Mouse (Mus musculus): ENCODE measurements at regions not wholly inside any gene's neighbourhood (a gene's known extent, or its start where the extent isn't known, plus 50 kb on each side); places are given as distances from the start of the nearest gene placed in this dataset.
"Not testable (repeated sequence)": the region's sequence is repeated elsewhere in the genome, so short reads cannot be mapped to it uniquely, and the experiment has no call there.

GRCm38 (mm10) chr9:85637274-85637673 lies 111.9 kb downstream of the Ibtk start:
- no peak for DNase-seq (ENCODE audit: low spot score)

GRCm38 (mm10) chr9:85636131-85636447 lies 113.0 kb downstream of the Ibtk start:
- no peak for DNase-seq (ENCODE audit: low spot score)

GRCm38 (mm10) chr9:85635438-85636130 lies 113.5 kb downstream of the Ibtk start:
- no peak for DNase-seq (ENCODE audit: low spot score)

- DNase-seq (ENCODE audit: low spot score) = not testable (repeated sequence)
Observed at GRCm38 (mm10) chr9:85634786-85635185, 114.3 kb downstream of the Ibtk start.

DNA sequence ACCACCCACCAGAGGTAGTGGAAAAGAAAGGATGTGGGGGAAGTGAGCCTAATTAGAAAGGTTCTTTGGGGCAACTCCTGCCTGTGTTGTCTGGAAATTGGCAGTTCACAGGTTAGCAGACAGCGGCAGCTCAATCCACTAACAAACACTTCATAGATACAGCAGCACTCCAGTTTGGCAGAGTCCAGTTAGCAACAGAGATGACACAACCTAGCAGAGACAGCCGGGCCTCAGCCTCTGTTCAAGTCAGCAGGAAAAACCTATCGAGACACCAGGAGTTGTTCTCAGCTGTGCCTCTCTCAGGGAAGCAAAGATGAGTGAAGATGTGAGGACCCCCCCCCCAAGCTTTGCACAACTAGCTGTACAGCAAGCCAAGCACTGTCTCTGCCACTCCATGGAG lies 131.2 kb downstream of the Ibtk start:
- DNase-seq (ENCODE audit: low spot score) = no peak

DNA sequence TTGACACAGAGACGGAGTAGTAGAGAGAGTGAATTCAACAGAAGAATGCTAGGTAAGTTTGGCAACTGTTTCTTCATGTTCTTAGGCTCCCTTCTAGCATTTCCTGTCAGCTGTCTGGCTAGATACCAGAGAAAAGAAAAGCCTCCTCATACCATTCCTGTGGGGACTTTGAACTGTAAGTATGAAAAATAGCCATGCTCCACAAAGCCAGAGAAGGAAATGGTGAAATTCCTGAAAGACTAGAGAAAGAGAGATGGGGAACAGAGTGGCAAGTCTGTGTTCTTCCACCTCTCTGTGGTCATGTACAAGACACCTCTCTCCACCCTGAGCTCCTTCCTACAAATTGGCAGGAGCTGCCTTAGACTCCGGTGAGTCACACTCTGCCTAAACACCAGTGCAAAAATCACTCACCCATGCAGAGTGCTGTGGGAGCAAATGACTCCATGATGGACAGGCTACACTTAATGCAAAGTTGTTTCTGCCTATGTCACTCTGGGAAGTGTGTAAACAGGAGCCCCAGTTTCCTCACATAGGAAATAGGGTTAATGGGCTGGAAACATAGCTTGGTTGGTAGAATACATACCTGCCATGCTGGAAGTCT lies 131.9 kb downstream of the Ibtk start:
- DNase-seq (ENCODE audit: low spot score) = no peak

DNA sequence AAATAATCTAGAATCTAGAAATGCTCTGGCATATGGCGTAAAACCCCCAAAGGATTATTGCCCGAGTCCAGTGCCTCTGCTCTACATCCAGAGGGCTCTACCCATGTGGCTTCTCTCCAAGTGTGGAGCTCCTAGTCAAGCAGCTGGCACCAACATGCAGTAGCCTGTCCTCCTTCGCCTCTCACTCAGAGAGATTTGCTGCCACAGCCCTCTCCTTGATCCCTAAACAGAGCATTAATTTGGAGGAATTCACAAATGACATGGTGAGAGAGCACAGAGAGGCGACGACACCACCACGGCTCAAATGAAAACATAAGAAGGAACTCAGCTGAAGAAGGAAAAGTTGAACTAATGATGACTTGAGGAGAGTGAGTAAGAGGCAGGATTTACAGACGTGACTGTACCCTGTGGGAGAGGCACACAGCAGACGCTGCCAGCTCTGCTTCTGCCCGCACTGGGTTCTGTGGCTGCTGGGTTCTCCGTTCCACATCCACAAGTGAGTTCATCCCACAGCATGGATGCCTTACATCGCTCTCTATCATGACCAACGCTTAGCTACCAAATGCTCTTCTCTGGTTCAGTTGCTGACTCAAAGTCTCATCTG lies 132.8 kb downstream of the Ibtk start:
- DNase-seq (ENCODE audit: low spot score) = no peak

- no peak for DNase-seq (ENCODE audit: low spot score)
Observed at GRCm38 (mm10) chr9:85609152-85609551, 140.0 kb downstream of the Ibtk start.

- DNase-seq (ENCODE audit: low spot score) = peak; percentile 22
Observed at GRCm38 (mm10) chr9:85596959-85597358, 152.2 kb downstream of the Ibtk start.

GRCm38 (mm10) chr9:85593867-85594266 lies 155.3 kb downstream of the Ibtk start:
- no peak for DNase-seq (ENCODE audit: low spot score)

- no peak for DNase-seq (ENCODE audit: low spot score)
Observed at GRCm38 (mm10) chr9:85592639-85593038, 156.5 kb downstream of the Ibtk start.

DNA sequence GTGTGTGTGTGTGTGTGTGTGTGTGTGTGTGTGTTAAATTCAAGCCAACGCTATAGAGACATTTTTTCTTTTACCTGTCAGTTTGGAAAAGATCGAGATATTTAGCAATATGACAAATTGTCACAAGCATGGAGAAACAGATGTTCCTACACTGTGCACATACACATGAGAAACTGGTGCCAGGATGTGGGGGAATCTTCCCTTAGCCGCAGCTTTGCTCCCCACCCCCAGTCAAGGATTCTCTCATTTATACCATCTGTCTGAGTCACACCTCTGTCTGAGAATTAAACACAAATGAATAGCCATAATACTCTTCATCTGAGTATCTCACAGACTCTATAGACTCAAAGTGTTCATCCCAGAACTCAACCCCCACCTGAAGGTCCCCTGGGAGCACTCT lies 159.9 kb downstream of the Ibtk start:
- DNase-seq (ENCODE audit: low spot score) = no peak

GRCm38 (mm10) chr9:85588077-85588476 lies 161.1 kb downstream of the Ibtk start:
- peak; percentile 38 for DNase-seq (ENCODE audit: low spot score)

GRCm38 (mm10) chr9:85581028-85581595 lies 168.0 kb downstream of the Ibtk start:
- no peak for DNase-seq (ENCODE audit: low spot score)

DNA sequence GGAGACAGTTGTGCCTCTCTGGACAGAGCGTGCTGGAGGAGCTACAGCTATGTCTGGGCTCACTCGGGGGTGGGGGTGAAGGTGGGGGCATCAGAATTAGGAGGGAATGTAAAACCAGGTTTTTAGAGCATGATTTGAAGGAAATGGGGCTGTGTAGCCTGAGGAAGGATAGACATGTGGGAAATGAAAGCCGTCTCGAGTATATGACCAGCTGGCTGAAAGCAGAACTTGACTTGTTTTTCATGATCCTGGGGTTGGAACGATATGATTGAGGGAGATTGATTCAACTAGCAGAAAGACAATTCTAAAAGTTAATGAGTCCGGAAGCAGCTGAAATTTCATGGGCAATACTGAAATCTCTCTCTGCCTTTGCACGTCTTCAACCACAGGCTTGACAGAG lies 171.3 kb downstream of the Ibtk start:
- DNase-seq (ENCODE audit: low spot score) = no peak

GRCm38 (mm10) chr9:85577338-85577737 lies 171.8 kb downstream of the Ibtk start:
- DNase-seq (ENCODE audit: low spot score) = no peak

DNA sequence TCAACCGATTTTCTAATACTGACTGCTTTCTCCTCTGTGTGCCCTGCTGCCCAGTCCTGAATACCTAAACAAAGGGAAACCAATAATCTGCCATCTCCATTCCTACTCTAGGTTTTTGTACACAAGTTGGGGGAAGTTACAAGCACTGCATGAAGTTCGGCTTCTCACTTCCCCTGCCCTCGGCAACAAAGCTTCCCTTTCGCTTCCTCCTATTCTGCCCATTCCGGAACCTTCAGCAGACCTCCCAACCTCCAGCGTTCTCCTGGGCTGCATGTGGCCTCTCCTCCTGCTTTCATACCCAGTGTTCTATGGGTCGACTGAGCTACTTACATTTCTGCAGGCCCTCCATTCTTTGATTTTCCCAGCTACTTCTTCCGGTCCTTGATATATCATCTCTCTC lies 180.3 kb downstream of the Ibtk start:
- DNase-seq (ENCODE audit: low spot score) = peak; percentile 27

GRCm38 (mm10) chr9:85551871-85552270 lies 197.3 kb downstream of the Ibtk start:
- no peak for DNase-seq (ENCODE audit: low spot score)

GRCm38 (mm10) chr9:85550455-85550854 lies 198.7 kb downstream of the Ibtk start:
- no peak for DNase-seq (ENCODE audit: low spot score)

GRCm38 (mm10) chr9:85546226-85546625 lies 202.9 kb downstream of the Ibtk start:
- no peak for DNase-seq (ENCODE audit: low spot score)

DNA sequence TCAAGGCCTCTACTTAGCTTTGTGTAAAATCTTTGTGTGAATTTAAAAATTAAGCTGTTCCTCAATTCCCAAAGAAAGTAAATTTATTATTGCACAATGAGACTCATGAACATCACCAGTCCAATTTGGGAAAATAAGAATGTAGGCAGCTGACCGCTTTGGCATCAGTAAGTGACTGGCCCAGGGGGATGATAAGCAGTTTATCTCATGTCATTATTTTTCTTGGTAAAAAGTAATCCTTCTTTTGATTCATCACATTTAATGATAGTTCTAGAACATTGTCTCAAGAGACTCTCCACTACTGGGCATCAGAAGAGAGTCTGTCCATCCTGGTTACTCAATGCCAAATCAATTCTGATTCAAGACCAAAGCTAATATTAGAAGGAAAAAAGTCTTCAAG lies 203.6 kb downstream of the Ibtk start:
- DNase-seq (ENCODE audit: low spot score) = peak; percentile 45

DNA sequence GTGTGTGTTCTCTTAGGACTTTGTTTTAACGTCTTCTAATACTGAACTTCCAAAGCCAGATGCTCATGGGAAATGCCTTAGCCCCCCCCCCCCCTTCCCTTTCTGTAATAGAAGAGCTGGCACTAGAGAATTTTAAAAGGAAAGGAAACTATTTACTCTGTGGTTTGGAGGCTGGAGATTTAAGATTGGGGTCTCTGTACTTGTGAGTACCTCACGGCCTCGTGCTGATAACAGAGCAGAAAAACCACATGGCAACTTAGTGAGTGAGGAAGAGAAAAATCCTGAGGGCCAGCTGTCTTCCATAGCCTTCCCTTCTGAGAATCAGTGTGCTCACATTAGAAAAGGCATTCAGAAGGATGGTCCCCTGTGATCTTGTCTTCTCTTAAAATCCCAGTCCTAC lies 210.6 kb downstream of the Ibtk start:
- no peak for DNase-seq (ENCODE audit: low spot score)

GRCm38 (mm10) chr9:85528421-85528820 lies 201.3 kb upstream of the Tent5a start:
- DNase-seq (ENCODE audit: low spot score) = no peak
